Mouse (Mus musculus) urinary bladder, postnatal 36 days (tissue): ENCODE results near the gene Tcf7l2.
A peak's percentile ranks its signal among the peaks of the same experiment; 100 is the strongest.

Experiments
- DNase-seq, 2 experiments: peaks; one replicate each; pipeline ENCODE4 v3.0.0; 2022; ENCODE audit warnings: low spot score in 2 of 2, mixed read lengths in 1 of 2

Tcf7l2 gene

GRCm38 (mm10) chr19:55729376-55729775, 12.2 kb upstream of the Tcf7l2 start:
- DNase-seq, result no peak

GRCm38 (mm10) chr19:55732499-55732898, 9.1 kb upstream of the Tcf7l2 start:
- DNase-seq, result no peak

- DNase-seq, result no peak
Observed at GRCm38 (mm10) chr19:55732994-55733393, 8.6 kb upstream of the Tcf7l2 start.

GRCm38 (mm10) chr19:55736016-55736415, 5.6 kb upstream of the Tcf7l2 start:
- DNase-seq, result no peak

- no peak for DNase-seq
Observed at GRCm38 (mm10) chr19:55739713-55740112, 1.9 kb upstream of the Tcf7l2 start.

- no peak for DNase-seq
Observed at GRCm38 (mm10) chr19:55740753-55741438, 724 bp upstream of the Tcf7l2 start.

GRCm38 (mm10) chr19:55742386-55743000, 873 bp downstream of the Tcf7l2 start:
- DNase-seq, result peak; percentile 44 to 54

GRCm38 (mm10) chr19:55743001-55743556, 1.5 kb downstream of the Tcf7l2 start:
- DNase-seq, result peak; percentile 46 to 47

- DNase-seq, result peak; percentile 50 to 68
Observed at GRCm38 (mm10) chr19:55743557-55744441, 2.2 kb downstream of the Tcf7l2 start.

GRCm38 (mm10) chr19:55744576-55745191, 3.1 kb downstream of the Tcf7l2 start:
- DNase-seq, result no peak

- DNase-seq, result no peak
Observed at GRCm38 (mm10) chr19:55745192-55745578, 3.6 kb downstream of the Tcf7l2 start.

- DNase-seq, result no peak
Observed at GRCm38 (mm10) chr19:55746241-55746640, 4.6 kb downstream of the Tcf7l2 start.

- no peak for DNase-seq
Observed at GRCm38 (mm10) chr19:55747237-55747925, 5.8 kb downstream of the Tcf7l2 start.

GRCm38 (mm10) chr19:55747926-55748291, 6.3 kb downstream of the Tcf7l2 start:
- DNase-seq, result no peak

- no peak for DNase-seq
Observed at GRCm38 (mm10) chr19:55748801-55749200, 7.2 kb downstream of the Tcf7l2 start.

- no peak for DNase-seq
Observed at GRCm38 (mm10) chr19:55749532-55749931, 7.9 kb downstream of the Tcf7l2 start.

- no peak for DNase-seq
Observed at GRCm38 (mm10) chr19:55750048-55750447, 8.4 kb downstream of the Tcf7l2 start.

GRCm38 (mm10) chr19:55750465-55750864, 8.8 kb downstream of the Tcf7l2 start:
- no peak for DNase-seq

- DNase-seq, result no peak
Observed at GRCm38 (mm10) chr19:55752861-55753260, 11.2 kb downstream of the Tcf7l2 start.

- DNase-seq, result no peak
Observed at GRCm38 (mm10) chr19:55754303-55754702, 12.7 kb downstream of the Tcf7l2 start.

- no peak for DNase-seq
Observed at GRCm38 (mm10) chr19:55755462-55755861, 13.8 kb downstream of the Tcf7l2 start.
